Mouse (Mus musculus): ENCODE results near the gene Zfp661. TPM values are rescaled to one million over a fixed set of nuclear protein-coding genes. Genes with fewer than 3 reads are reported as not detected.

Gene Zfp661
- 2.3 and 3.2 TPM in 2 replicates for polyA plus RNA-seq (2012; rRNA removed)

DNA sequence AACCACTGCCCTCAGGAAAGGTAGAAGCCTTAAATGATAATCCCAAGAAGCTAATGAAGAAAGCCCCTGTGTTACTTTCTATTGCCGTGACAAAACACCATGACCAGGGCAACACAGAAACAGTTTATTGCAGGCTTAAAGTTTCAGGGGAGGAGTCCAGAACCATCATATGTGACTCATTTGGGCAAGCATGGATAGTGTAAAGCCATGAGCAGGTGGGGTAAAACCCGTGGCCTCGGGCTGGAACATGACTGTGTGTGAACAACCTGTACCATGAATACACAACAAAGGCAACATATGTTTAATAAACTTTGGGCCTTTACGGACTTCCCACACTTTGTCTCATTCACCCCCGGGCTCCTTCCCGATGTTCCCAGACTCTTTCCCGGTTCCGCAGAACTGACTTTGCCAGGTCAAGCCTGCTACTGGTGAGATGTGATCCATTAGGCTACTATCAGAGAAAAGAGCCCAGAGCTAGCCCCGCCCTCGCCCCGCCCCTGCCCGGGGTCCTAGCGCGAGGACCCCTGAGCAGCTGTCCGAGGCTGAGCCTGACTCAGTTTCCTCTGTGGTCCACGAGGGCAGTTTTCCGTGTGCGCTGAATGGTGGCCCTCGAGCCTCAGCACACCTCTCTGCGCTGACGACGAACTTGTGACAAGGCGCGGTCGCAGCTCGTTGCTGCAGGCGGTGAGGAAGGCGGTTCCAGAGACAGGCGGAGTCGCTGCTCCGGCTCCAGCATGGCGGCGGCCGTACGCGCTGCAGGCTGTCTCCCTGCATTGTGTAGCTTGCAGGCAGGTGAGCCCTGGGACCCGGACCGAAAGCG lies at the start of gene Zfp661, which contains the start of gene Mrps5:
Zfp661 (minus strand) TSS at position 401 of the 820 bp plus-strand sequence.
Mrps5 (plus strand) TSS at position 529 of the 820 bp plus-strand sequence.
- DNase-seq, result peak; percentile 79
- Histone ChIP-seq H3K36me3 (ENCODE audit: control insufficient read depth, insufficient read depth, low read length) (no peaks in the 10 kb centered on the region), H3K4me3 (ENCODE audit: control insufficient read depth, insufficient read depth, low read length) (peak within 1 kb of the TSS; percentile 61), H3K4me1 (replicated peaks; ENCODE audit: control insufficient read depth, insufficient read depth, low read length) (peaks cover 22% of the 10 kb centered on the region), H3K27me3 (ENCODE audit: control insufficient read depth, insufficient read depth, low read length) (no peaks in the 10 kb centered on the region), H3K27ac (ENCODE audit: control insufficient read depth, insufficient read depth, low read length) (peak within 1 kb of the TSS; percentile 9; the same call in 1 of the 2 replicates)
- TF ChIP-seq CTCF (IDR thresholded peaks at IDR 0.05; ENCODE audit: borderline replicate concordance, control insufficient read depth, extremely low read depth, insufficient read depth, low read length, poor library complexity) (peak; percentile 31; the same call in 1 of the 2 replicates), POLR2A (IDR thresholded peaks at IDR 0.05; ENCODE audit: control insufficient read depth, extremely low read depth, insufficient read depth, low read length, poor library complexity) (0 out of 2 replicates have a peak, but pooled peaks have one; percentile 22)
- 4% methylated on average over 39 of the region's 39 CpGs for WGBS

DNA sequence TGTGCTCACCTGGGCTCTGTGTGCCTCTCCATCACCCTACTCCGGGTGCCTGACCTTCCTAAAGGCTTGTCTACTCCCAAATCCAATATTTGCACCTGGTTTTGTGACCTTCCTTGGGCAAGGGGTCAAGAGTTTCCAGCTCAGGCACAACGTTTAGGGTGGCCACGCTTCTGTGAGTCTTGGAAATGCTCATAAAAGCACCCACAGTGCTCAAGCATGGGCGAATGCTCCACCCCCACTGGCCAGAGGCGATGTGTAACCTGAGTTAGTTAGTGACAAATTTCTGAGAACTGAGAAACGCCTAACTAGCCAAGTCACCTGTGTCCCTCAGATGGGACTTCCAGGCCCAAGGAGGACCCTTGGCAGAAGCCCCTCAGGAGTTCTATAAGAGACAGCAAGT lies 48.7 kb upstream of the Zfp661 start:
- Histone ChIP-seq H3K27me3 (ENCODE audit: control insufficient read depth, insufficient read depth, low read length) (no peaks in the 10 kb centered on the region), H3K4me3 (ENCODE audit: control insufficient read depth, insufficient read depth, low read length) (no peak overlapping the region), H3K36me3 (ENCODE audit: control insufficient read depth, insufficient read depth, low read length) (no peaks in the 10 kb centered on the region), H3K4me1 (replicated peaks; ENCODE audit: control insufficient read depth, insufficient read depth, low read length) (no peaks in the 10 kb centered on the region), H3K27ac (ENCODE audit: control insufficient read depth, insufficient read depth, low read length) (no peak overlapping the region)
- TF ChIP-seq POLR2A (IDR thresholded peaks at IDR 0.05; ENCODE audit: control insufficient read depth, extremely low read depth, insufficient read depth, low read length, poor library complexity), result no peak
- no peak for TF ChIP-seq CTCF (IDR thresholded peaks at IDR 0.05; ENCODE audit: borderline replicate concordance, control insufficient read depth, extremely low read depth, insufficient read depth, low read length, poor library complexity)
- 82% methylated on average over 6 of the region's 6 CpGs for WGBS
- no peak for DNase-seq

DNA sequence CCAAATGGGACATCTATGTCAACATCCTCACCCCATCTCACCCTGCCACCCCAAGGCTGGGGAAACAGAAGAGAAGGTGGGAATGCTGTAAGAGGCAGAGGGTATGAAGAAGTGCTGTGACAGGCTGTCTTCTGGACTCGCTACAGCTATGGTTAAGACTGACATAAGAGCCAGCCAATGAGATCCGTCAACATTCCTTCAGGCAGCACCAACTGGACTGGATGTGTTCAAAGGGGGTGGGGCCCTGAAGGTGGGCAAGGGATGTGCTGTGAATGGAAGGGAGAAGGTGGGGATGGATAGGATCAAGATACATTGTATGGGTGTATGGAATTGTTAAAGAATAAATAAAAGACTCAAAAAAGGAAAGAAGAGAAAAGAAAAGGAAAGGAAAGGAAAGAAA lies 45.7 kb upstream of the Zfp661 start:
- TF ChIP-seq POLR2A (IDR thresholded peaks at IDR 0.05; ENCODE audit: control insufficient read depth, extremely low read depth, insufficient read depth, low read length, poor library complexity) (no peak), CTCF (IDR thresholded peaks at IDR 0.05; ENCODE audit: borderline replicate concordance, control insufficient read depth, extremely low read depth, insufficient read depth, low read length, poor library complexity) (no peak)
- no peak for DNase-seq
- Histone ChIP-seq H3K4me3 (ENCODE audit: control insufficient read depth, insufficient read depth, low read length) (no peak overlapping the region), H3K4me1 (replicated peaks; ENCODE audit: control insufficient read depth, insufficient read depth, low read length) (no peaks in the 10 kb centered on the region), H3K27ac (ENCODE audit: control insufficient read depth, insufficient read depth, low read length) (no peak overlapping the region), H3K27me3 (ENCODE audit: control insufficient read depth, insufficient read depth, low read length) (no peaks in the 10 kb centered on the region), H3K36me3 (ENCODE audit: control insufficient read depth, insufficient read depth, low read length) (no peaks in the 10 kb centered on the region)
- 81% methylated on average over 2 of the region's 2 CpGs for WGBS

DNA sequence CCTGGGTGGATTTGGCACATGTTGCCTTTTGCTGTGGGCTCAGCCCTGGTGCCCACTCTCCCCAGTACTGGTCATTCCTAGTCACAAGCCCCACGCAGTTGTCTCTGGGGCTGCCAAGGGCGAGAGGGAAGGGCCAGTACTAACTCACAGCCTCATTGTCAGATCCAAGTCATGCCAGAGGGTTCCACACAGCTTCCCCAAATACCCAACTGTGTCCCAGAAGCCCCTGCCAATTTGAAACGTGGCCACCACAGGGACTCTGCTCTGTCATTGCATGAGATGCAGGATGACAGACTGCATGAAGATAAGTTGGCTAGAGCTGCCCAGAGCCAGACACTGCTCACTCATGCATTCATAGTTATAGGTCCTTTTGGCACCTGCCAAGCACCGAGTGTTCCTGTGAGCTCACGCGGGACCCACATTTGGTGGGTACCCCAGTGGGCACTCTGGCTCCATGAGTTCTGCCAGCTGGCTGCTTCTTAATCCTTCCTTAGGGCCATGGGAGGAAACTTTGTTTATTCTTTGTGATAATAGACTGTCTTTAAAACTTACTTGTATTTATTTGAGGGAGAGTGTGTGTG lies 41.2 kb upstream of the Zfp661 start:
- H3K27me3 ChIP-seq (ENCODE audit: control insufficient read depth, insufficient read depth, low read length), result no peaks in the 10 kb centered on the region
- no peaks in the 10 kb centered on the region for H3K4me1 ChIP-seq (replicated peaks; ENCODE audit: control insufficient read depth, insufficient read depth, low read length)
- no peak overlapping the region for H3K27ac ChIP-seq (ENCODE audit: control insufficient read depth, insufficient read depth, low read length)
- no peak for DNase-seq
- no peaks in the 10 kb centered on the region for H3K36me3 ChIP-seq (ENCODE audit: control insufficient read depth, insufficient read depth, low read length)
- 86% methylated on average over 6 of the region's 6 CpGs for WGBS
- TF ChIP-seq CTCF (IDR thresholded peaks at IDR 0.05; ENCODE audit: borderline replicate concordance, control insufficient read depth, extremely low read depth, insufficient read depth, low read length, poor library complexity) (no peak), POLR2A (IDR thresholded peaks at IDR 0.05; ENCODE audit: control insufficient read depth, extremely low read depth, insufficient read depth, low read length, poor library complexity) (no peak)
- H3K4me3 ChIP-seq (ENCODE audit: control insufficient read depth, insufficient read depth, low read length), result no peak overlapping the region

GRCm38 (mm10) chr2:127627354-127627753 lies 40.5 kb upstream of the Zfp661 start:
- H3K4me3 ChIP-seq (ENCODE audit: control insufficient read depth, insufficient read depth, low read length), result no peak overlapping the region
- H3K27ac ChIP-seq (ENCODE audit: control insufficient read depth, insufficient read depth, low read length), result no peak overlapping the region
- WGBS, result 86% methylated on average over 6 of the region's 6 CpGs
- 0 out of 2 replicates have a peak, but pooled peaks cover under 1% of the 10 kb centered on the region for H3K4me1 ChIP-seq (replicated peaks; ENCODE audit: control insufficient read depth, insufficient read depth, low read length)
- TF ChIP-seq CTCF (IDR thresholded peaks at IDR 0.05; ENCODE audit: borderline replicate concordance, control insufficient read depth, extremely low read depth, insufficient read depth, low read length, poor library complexity) (no peak), POLR2A (IDR thresholded peaks at IDR 0.05; ENCODE audit: control insufficient read depth, extremely low read depth, insufficient read depth, low read length, poor library complexity) (no peak)
- no peak for DNase-seq
- H3K36me3 ChIP-seq (ENCODE audit: control insufficient read depth, insufficient read depth, low read length), result no peaks in the 10 kb centered on the region
- no peaks in the 10 kb centered on the region for H3K27me3 ChIP-seq (ENCODE audit: control insufficient read depth, insufficient read depth, low read length)

- no peak for DNase-seq
- 83% methylated on average over 5 of the region's 5 CpGs for WGBS
- Histone ChIP-seq H3K36me3 (ENCODE audit: control insufficient read depth, insufficient read depth, low read length) (no peaks in the 10 kb centered on the region), H3K4me3 (ENCODE audit: control insufficient read depth, insufficient read depth, low read length) (no peak overlapping the region), H3K4me1 (replicated peaks; ENCODE audit: control insufficient read depth, insufficient read depth, low read length) (0 out of 2 replicates have a peak, but pooled peaks cover 3% of the 10 kb centered on the region), H3K27ac (ENCODE audit: control insufficient read depth, insufficient read depth, low read length) (no peak overlapping the region), H3K27me3 (ENCODE audit: control insufficient read depth, insufficient read depth, low read length) (no peaks in the 10 kb centered on the region)
- TF ChIP-seq CTCF (IDR thresholded peaks at IDR 0.05; ENCODE audit: borderline replicate concordance, control insufficient read depth, extremely low read depth, insufficient read depth, low read length, poor library complexity) (no peak), POLR2A (IDR thresholded peaks at IDR 0.05; ENCODE audit: control insufficient read depth, extremely low read depth, insufficient read depth, low read length, poor library complexity) (no peak)
Measured at GRCm38 (mm10) chr2:127625659-127626058, 38.8 kb upstream of the Zfp661 start.
